Mouse (Mus musculus) fat pad, adult 2 months (tissue): ENCODE data around the gene Dnah14.
"Not testable (repeated sequence)": the region's sequence is repeated elsewhere in the genome, so short reads cannot be mapped to it uniquely, and the experiment has no call there.

Experiments
- DNase-seq: peaks from one replicate; pipeline ENCODE4 v3.0.0-alpha.2; 2011; ENCODE audit warnings: low read depth, low spot score; ENCODE audit errors: extremely low read depth

Dnah14 gene

GRCm38 (mm10) chr1:181776541-181776940 is 200.2 kb downstream of the Dnah14 start:
- DNase-seq, result no peak

GRCm38 (mm10) chr1:181782600-181782999 is 206.2 kb downstream of the Dnah14 start:
- DNase-seq, result not testable (repeated sequence)

DNA sequence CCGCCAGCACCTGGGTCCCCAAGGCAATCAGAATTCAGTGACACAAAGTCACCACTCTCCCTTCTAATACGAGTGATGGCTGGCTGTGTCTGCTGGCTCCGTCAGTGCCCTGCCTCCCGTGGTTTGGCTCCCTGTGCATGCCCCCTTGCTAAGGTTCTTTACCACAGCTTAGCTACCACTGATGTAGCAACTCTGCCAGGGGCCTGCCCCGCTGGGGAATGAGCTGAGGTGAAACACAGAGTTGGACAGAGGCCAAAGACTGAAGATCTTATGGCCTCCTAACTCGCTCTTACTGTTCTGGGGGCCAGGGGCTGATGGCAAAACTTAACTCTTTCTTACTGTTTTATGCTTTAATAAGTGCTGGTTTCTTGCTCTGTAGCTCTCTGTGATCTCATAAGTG is 213.6 kb downstream of the Dnah14 start:
- no peak for DNase-seq

- DNase-seq, result peak; percentile 14
These were observed 217.2 kb downstream of the Dnah14 start for GRCm38 (mm10) chr1:181793541-181793940.

DNA sequence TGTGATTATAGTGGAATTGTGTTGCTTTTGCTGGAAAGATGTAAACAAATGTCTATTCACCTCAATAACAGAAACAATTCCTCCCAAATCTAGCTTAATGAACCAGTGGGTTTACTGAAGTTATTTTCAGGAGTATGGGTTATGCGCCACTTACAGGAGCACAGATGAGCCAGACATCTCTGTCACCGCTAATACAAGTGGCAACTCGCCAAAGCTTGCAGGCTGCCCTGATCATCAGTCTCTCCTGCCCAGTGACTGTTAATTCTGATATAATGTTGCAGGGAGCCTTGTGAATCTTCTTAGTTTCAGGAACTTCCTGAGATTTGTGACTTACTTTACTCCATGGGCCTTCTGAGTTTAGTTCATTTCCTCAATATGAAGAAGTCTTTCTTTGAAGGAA is 223.6 kb downstream of the Dnah14 start:
- no peak for DNase-seq

- no peak for DNase-seq
These were observed 224.3 kb downstream of the Dnah14 start for GRCm38 (mm10) chr1:181800667-181801066.

DNA sequence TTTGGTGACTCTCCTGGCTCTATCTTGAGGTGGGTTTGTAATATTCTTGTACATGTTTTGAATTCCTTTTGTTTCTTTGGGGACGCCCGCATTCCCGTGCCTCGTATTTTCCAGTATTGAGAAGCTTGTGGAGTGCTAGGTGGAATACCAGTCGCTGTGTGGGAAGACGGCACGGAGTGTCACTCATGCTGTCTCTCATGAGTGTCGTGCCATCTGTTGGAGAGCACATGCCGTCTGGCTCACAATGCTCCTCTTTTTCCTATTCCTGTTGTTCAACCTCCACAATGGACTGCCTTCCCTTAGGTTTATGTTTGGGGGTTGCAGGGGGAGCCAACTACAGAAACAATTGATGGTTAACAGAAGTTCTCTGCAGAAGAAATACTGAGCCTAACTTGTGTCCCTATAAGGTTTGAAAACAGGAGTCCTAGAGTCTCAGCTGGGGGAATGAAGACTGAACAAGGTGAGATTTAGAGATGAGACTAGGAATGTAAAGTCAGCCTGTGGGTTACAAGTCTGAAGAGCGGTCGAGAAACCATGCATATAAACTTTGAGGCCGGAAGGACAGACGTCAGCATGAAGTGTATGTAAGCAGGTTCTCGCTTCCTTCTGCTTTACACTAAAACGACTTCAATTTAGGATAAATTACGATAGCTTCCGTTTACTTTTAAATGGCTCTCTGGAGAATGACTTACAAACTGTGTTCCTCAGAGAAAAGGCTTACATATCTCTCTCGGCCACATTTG is 235.3 kb downstream of the Dnah14 start:
- no peak for DNase-seq

- DNase-seq, result no peak
These were observed 250.4 kb downstream of the Dnah14 start for GRCm38 (mm10) chr1:181826716-181827115.

DNA sequence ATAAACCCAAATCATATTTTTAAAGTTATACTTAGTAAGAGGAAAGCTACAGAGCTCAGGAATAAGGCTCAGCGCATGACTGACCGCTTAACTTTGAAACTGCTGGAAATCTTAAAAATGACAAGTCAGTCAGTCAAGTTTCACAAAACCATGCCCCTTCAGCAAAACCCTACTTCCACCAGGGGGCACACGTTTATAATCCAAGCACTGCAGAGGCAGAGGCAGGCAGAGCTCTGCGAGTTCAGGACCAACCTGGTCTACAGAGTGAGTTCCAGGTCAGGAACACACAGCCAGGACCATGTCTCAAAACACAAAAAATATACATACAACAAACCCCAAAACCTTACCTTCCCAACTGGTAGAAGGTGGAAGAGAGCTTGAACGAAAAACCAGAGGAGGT is 252.0 kb downstream of the Dnah14 start:
- DNase-seq, result no peak

- DNase-seq, result no peak
These were observed 256.4 kb downstream of the Dnah14 start for GRCm38 (mm10) chr1:181832720-181833119.

- DNase-seq, result no peak
These were observed 256.8 kb downstream of the Dnah14 start for GRCm38 (mm10) chr1:181833143-181833542.

DNA sequence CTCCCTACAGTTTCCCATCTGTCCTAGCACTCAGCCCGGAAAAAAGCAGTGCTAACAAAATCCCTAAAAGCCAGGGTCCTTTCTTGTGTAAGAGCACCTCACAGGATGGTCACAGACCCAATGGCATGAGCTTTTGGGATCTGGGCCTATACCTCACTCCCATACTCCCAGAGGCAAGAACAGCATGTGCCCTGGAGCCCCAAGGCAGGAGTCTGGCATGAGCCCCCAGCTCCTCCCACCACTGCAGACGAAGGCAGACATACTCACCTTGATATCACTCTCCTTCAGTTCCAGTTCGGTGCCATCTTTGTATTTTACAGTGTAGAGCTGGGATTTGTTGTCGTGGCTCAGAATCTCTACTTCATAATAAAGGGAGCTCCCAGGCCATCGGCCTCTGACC is 261.8 kb downstream of the Dnah14 start:
- DNase-seq, result no peak

DNA sequence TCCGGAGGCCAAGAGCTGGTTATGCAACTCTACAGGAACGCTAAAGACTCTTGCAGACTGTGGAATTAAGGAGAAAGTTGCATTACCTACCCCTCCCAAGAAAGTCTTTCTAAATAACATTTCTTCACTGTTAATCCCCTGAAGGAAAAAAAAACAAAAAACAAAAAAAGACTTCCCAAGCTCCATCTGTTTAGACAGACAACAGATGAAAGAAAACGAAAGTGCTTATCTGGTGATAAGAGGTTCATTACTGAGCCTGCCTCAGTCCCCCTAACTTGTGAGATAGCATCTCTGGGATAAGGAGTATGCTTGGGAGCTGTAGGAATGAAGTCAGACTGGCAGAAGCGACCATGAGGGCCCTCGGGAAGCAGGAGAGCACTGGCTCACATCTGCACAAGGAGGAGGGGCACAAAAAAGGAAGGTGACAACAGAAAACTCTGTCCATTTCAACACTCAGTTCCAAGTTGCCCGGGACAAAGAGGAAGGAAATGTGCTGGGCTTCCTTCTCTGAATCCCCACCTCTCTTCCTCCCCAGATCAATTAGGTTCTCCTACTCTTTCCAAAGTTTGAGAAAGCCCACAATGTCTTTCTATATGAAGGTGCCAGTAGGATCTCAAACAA is 263.5 kb downstream of the Dnah14 start:
- DNase-seq, result no peak

DNA sequence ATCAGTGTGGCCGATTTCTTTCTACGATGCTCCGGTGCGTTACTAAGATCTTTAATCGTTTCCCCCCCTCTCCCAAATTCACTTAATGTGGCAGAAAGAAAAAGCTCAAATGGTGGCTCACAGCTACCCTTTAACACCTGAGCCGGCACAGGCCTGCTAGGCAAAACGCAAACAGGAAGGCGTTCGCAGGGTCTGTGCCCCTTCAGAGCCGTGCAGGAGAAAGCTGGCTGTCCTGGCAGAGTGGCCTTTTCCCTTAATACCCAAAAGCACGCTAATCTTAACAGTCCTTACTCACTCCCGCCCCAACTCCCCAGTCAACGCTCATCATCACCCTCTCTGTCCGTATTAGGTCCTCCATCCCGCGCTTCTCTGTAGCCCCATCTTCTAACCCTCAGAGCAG is 265.0 kb downstream of the Dnah14 start:
- DNase-seq, result no peak

GRCm38 (mm10) chr1:181841864-181842672 is 265.7 kb downstream of the Dnah14 start:
- DNase-seq, result no peak

DNA sequence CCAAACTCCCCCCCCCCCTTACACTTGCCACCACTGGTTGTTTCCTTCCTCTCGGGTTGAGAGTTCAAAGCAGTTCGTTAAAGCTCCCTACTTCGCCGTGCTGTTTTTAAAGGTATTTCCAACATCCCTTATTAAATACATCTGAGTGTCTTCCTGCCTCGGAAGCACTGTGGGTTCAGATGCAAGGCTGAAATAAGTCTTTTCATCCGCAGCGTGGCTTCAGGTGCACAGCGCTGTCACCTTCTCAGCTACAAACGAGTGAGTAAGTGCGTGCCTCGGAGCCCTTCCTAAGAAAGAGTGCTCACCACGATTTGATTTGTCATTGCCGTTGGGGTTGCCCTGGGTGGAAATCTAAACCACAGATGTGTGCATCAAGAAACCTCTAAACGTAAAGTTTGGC is 266.4 kb downstream of the Dnah14 start, which contains the start of gene Lbr:
Gene Lbr (minus strand): TSS at position 266 of the 400 bp plus-strand sequence.
- DNase-seq, result no peak

- no peak for DNase-seq
These were observed 268.7 kb downstream of the Dnah14 start for GRCm38 (mm10) chr1:181844874-181845547.

- no peak for DNase-seq
These were observed 269.4 kb downstream of the Dnah14 start for GRCm38 (mm10) chr1:181845767-181846166.

GRCm38 (mm10) chr1:181847396-181847795 is 271.0 kb downstream of the Dnah14 start:
- no peak for DNase-seq

DNA sequence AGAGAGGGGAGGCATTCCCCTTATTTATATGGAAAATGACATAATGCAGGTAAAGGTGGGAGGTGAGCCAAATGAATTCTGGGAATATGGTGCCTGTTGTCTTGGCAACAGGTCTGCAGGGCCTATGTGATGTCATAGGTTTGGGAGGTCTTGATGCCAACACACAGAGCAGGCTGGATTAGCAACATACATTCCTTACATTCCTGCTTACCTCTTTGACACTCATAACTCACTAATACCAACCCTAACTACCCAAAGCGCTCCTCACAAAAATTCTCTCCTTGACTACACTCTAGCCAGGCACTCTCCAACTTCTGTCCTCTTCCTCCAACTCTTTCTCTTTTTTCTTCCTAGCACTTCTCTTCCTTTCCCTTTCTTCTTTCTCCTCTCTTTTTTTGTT is 271.9 kb downstream of the Dnah14 start:
- DNase-seq, result no peak

DNA sequence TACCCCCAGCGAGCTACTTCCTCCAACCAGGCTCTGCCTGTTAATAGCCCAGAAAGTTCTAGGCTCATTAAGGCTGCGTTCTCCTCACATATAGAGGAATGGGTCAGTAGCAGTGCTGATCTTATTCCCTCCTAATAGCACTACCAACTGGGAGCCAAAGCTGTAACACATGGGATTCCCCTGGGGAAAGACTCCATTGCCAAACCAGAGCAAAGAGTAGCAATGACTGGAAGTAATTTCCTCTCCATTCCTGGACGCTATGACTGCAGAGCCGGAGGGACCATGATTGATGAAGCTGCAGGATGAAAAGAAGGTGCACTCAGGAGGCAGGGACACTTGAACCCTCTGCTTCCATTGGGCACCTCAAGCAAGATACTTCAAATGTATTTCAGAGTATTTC is 274.1 kb downstream of the Dnah14 start:
- DNase-seq, result no peak
